Mouse (Mus musculus) heart, embryonic 13.5 days (tissue): ENCODE data around the gene Adgrg2. TPM values are rescaled to one million over a fixed set of nuclear protein-coding genes. Genes with fewer than 3 reads are reported as not detected.

Experiments
- ATAC-seq: fragments of 200-750 bp; cut with Nextera tagmentation; 2 replicates; pipeline ENCODE4 v1.8.0; 2017; ENCODE audit warnings: moderate TSS enrichment; ENCODE audit not compliant: insufficient number of reproducible peaks, low FRiP score, low TSS enrichment; ENCODE audit errors: extremely low read depth
- H3K27ac ChIP-seq: fragments of 300-500 bp; sonication (generic); replicated peaks from 2 replicates; pipeline ENCODE4 v1.5.1; 2015; ENCODE audit warnings: moderate library complexity, mild to moderate bottlenecking, inconsistent platforms
- H3K27me3 ChIP-seq: fragments of 300-500 bp; sonication (generic); replicated peaks from 2 replicates; pipeline ENCODE4 v1.6.1; 2015; ENCODE audit warnings: mild to moderate bottlenecking, inconsistent platforms
- H3K36me3 ChIP-seq: fragments of 300-500 bp; sonication (generic); 2 replicates; pipeline ENCODE4 v1.6.1; 2015; ENCODE audit warnings: mild to moderate bottlenecking, inconsistent platforms
- H3K4me1 ChIP-seq: fragments of 300-500 bp; sonication (generic); 2 replicates; pipeline ENCODE4 v1.6.1; 2015; ENCODE audit warnings: inconsistent platforms
- H3K4me2 ChIP-seq: fragments of 300-500 bp; sonication (generic); 2 replicates; pipeline ENCODE4 v1.6.1; 2015; ENCODE audit warnings: inconsistent platforms, mild to moderate bottlenecking, moderate library complexity
- H3K4me3 ChIP-seq: fragments of 300-500 bp; sonication (generic); 2 replicates; pipeline ENCODE4 v1.5.1; 2015; ENCODE audit warnings: moderate library complexity, mild to moderate bottlenecking, inconsistent platforms
- H3K9ac ChIP-seq: fragments of 300-500 bp; sonication (generic); 2 replicates; pipeline ENCODE4 v1.6.1; 2015; ENCODE audit warnings: inconsistent platforms, mild to moderate bottlenecking, moderate library complexity
- H3K9me3 ChIP-seq: fragments of 300-500 bp; sonication (generic); 2 replicates; pipeline ENCODE4 v1.6.1; 2016; ENCODE audit warnings: inconsistent platforms
- WGBS: fragments of 180-500 bp; shearing (Covaris S2); methylation state at CpG from one replicate; pipeline ENCODE4 v1.1.7; 2015; ENCODE audit warnings: mixed read lengths; 5-methylcytosine and 5-hydroxymethylcytosine counted together
- polyA plus RNA-seq: library from polyadenylated mRNA; unstranded; fragments of >200 nt; fragmentation: Nextera tagmentation; extraction: Ambion mirVana; gene quantifications from 2 replicates; pipeline ENCODE4 v1.2.1, GENCODE M21; 2015

Adgrg2 gene
- polyA plus RNA-seq = 0.50 and 0.79 TPM in 2 replicates

- Histone ChIP-seq H3K9me3 (no peaks in the 10 kb centered on the region), H3K4me1 (no peaks in the 10 kb centered on the region), H3K27ac (no peak within 1 kb of the TSS), H3K4me2 (peak within 1 kb of the TSS; percentile 75), H3K4me3 (peak within 1 kb of the TSS; percentile 55), H3K36me3 (no peaks in the 10 kb centered on the region), H3K27me3 (peaks cover 39% of the 10 kb centered on the region), H3K9ac (peak within 1 kb of the TSS; percentile 74)
- WGBS = 5% methylated on average over 40 of the region's 42 CpGs
- ATAC-seq = no peak
Measured at GRCm38 (mm10) chrX:160390464-160390956, at the start of gene Adgrg2. Gene Adgrg2 (plus strand): TSS chrX:160390690.

DNA sequence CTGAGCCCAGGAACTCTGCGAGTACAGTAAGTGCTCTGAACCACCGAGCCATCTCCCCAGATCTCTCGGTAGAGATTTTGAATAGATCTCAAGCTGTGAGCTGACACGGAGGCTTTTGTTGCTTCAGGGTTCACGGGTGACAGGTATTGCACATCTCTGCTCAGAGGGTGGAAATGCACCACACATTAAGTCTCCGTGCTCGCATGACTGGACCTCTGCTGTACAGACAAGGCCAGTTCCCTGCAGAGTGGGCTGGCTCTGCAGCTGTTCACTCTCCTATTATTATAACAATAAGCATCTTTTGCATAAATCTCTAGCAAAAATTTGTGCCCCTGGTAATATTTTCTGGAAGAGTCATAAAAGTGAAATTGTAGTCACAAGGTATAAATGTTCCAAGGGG, 39.5 kb upstream of the Adgrg2 start:
- Histone ChIP-seq H3K4me3 (no peak overlapping the region), H3K9me3 (no peaks in the 10 kb centered on the region), H3K9ac (no peak overlapping the region), H3K36me3 (no peaks in the 10 kb centered on the region), H3K4me1 (no peaks in the 10 kb centered on the region), H3K4me2 (no peak overlapping the region), H3K27me3 (no peaks in the 10 kb centered on the region; the same call in 1 of the 2 replicates), H3K27ac (no peak overlapping the region)
- no peak for ATAC-seq
- 63% methylated on average over 7 of the region's 7 CpGs for WGBS

GRCm38 (mm10) chrX:160351967-160352677, 38.4 kb upstream of the Adgrg2 start:
- ATAC-seq = no peak
- Histone ChIP-seq H3K4me1 (no peaks in the 10 kb centered on the region), H3K27ac (no peak overlapping the region), H3K9me3 (no peaks in the 10 kb centered on the region), H3K27me3 (no peaks in the 10 kb centered on the region; the same call in 1 of the 2 replicates), H3K4me2 (no peak overlapping the region), H3K36me3 (no peaks in the 10 kb centered on the region), H3K4me3 (no peak overlapping the region), H3K9ac (no peak overlapping the region)
- WGBS = 58% methylated on average over 1 of the region's 1 CpGs

GRCm38 (mm10) chrX:160384748-160385501, 5.6 kb upstream of the Adgrg2 start:
- Histone ChIP-seq H3K36me3 (no peaks in the 10 kb centered on the region), H3K27me3 (peaks cover 11% of the 10 kb centered on the region), H3K27ac (no peak overlapping the region), H3K4me3 (no peak overlapping the region), H3K9ac (no peak overlapping the region), H3K4me1 (no peaks in the 10 kb centered on the region), H3K9me3 (peaks cover 12% of the 10 kb centered on the region; the same call in 1 of the 2 replicates), H3K4me2 (no peak overlapping the region)
- 67% methylated on average over 6 of the region's 6 CpGs for WGBS
- no peak for ATAC-seq

DNA sequence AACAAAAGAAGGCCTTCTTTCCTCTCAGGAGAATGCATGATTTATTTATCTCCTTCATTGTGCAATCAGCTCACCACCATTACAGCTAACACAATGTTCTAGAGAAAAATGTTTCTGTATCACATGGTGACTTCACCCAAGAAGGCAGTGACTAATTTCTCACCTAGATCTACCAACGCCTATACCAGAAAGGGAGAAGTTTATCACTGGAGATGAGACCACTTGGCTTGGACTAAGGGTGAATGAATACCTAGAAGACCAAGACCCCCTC, 5.1 kb upstream of the Adgrg2 start:
- ATAC-seq = no peak
- H3K36me3 ChIP-seq = no peaks in the 10 kb centered on the region
- H3K9ac ChIP-seq = no peak overlapping the region
- no peak overlapping the region for H3K4me3 ChIP-seq
- no peak overlapping the region for H3K4me2 ChIP-seq
- no peak overlapping the region for H3K27ac ChIP-seq
- WGBS = 50% methylated on average over 1 of the region's 1 CpGs
- H3K27me3 ChIP-seq = peaks cover 16% of the 10 kb centered on the region
- peaks cover 12% of the 10 kb centered on the region; the same call in 1 of the 2 replicates for H3K9me3 ChIP-seq
- H3K4me1 ChIP-seq = no peaks in the 10 kb centered on the region

- H3K4me2 ChIP-seq = no peak overlapping the region
- H3K9ac ChIP-seq = no peak overlapping the region
- H3K4me1 ChIP-seq = no peaks in the 10 kb centered on the region
- no peak overlapping the region for H3K27ac ChIP-seq
- 79% methylated on average over 4 of the region's 4 CpGs for WGBS
- no peaks in the 10 kb centered on the region for H3K9me3 ChIP-seq
- no peaks in the 10 kb centered on the region for H3K36me3 ChIP-seq
- no peak for ATAC-seq
- no peaks in the 10 kb centered on the region for H3K27me3 ChIP-seq
- H3K4me3 ChIP-seq = no peak overlapping the region
Measured at GRCm38 (mm10) chrX:160412930-160413453, 22.5 kb downstream of the Adgrg2 start.

GRCm38 (mm10) chrX:160413881-160414395, 23.4 kb downstream of the Adgrg2 start:
- no peaks in the 10 kb centered on the region for H3K4me1 ChIP-seq
- no peaks in the 10 kb centered on the region for H3K36me3 ChIP-seq
- H3K4me3 ChIP-seq = no peak overlapping the region
- no peak for ATAC-seq
- no peak overlapping the region for H3K9ac ChIP-seq
- H3K27me3 ChIP-seq = no peaks in the 10 kb centered on the region
- 75% methylated on average over 7 of the region's 7 CpGs for WGBS
- H3K4me2 ChIP-seq = no peak overlapping the region
- no peaks in the 10 kb centered on the region for H3K9me3 ChIP-seq
- H3K27ac ChIP-seq = no peak overlapping the region

DNA sequence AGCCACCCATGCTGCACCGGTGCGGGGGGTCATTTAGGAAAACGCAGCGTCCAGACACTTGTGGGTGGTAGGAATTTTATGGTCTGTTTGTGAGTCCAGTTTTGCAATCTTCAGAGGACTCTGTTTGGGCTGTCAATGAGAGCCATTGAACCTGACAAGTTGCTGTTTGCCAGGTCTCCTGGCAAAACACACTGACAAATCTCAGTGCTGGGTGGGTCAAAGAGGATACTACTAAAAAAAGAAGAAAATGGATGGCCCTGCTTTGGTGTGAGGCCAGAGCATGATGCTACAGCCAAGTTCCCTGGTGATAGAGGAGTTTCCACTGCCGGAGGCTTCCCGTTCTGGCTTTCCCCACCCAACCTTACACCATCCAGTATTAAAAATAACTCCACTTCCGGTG, 27.9 kb downstream of the Adgrg2 start:
- 56% methylated on average over 7 of the region's 7 CpGs for WGBS
- no peaks in the 10 kb centered on the region for H3K9me3 ChIP-seq
- H3K27me3 ChIP-seq = no peaks in the 10 kb centered on the region
- no peak overlapping the region for H3K4me2 ChIP-seq
- ATAC-seq = no peak
- no peaks in the 10 kb centered on the region for H3K36me3 ChIP-seq
- H3K27ac ChIP-seq = no peak overlapping the region
- H3K9ac ChIP-seq = no peak overlapping the region
- no peaks in the 10 kb centered on the region for H3K4me1 ChIP-seq
- H3K4me3 ChIP-seq = no peak overlapping the region

DNA sequence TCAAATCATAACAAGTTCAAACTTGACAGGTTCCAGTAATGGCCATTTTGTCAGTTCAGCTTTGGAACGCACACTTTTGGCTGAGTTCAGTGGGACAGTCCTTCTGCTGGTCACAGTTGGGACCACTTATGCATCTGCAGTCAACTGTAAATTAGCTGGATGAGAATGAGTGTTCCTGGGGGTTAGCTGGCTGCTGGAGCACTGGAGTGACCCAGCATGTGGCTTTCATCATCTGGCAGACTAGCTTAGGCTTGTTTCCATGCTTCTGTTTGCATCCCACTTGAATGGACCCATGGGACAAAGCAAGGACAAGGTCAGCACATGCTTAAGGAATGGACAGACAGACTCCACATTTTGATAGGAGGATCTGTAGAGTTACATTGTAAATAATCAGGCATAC, 33.2 kb downstream of the Adgrg2 start:
- no peaks in the 10 kb centered on the region for H3K36me3 ChIP-seq
- no peaks in the 10 kb centered on the region for H3K4me1 ChIP-seq
- peaks cover 6% of the 10 kb centered on the region; the same call in 1 of the 2 replicates for H3K27me3 ChIP-seq
- ATAC-seq = no peak
- H3K9ac ChIP-seq = no peak overlapping the region
- no peak overlapping the region for H3K4me2 ChIP-seq
- 55% methylated on average over 1 of the region's 1 CpGs for WGBS
- no peak overlapping the region for H3K4me3 ChIP-seq
- no peak overlapping the region for H3K27ac ChIP-seq
- no peaks in the 10 kb centered on the region for H3K9me3 ChIP-seq

- H3K9me3 ChIP-seq = no peaks in the 10 kb centered on the region
- ATAC-seq = no peak
- no peak overlapping the region for H3K27ac ChIP-seq
- no peaks in the 10 kb centered on the region for H3K4me1 ChIP-seq
- WGBS = 82% methylated on average over 1 of the region's 1 CpGs
- no peak overlapping the region for H3K9ac ChIP-seq
- no peak overlapping the region for H3K4me3 ChIP-seq
- no peak overlapping the region for H3K4me2 ChIP-seq
- no peaks in the 10 kb centered on the region for H3K36me3 ChIP-seq
- H3K27me3 ChIP-seq = peaks cover 6% of the 10 kb centered on the region; the same call in 1 of the 2 replicates
Measured at GRCm38 (mm10) chrX:160426486-160426885, 36.0 kb downstream of the Adgrg2 start.

DNA sequence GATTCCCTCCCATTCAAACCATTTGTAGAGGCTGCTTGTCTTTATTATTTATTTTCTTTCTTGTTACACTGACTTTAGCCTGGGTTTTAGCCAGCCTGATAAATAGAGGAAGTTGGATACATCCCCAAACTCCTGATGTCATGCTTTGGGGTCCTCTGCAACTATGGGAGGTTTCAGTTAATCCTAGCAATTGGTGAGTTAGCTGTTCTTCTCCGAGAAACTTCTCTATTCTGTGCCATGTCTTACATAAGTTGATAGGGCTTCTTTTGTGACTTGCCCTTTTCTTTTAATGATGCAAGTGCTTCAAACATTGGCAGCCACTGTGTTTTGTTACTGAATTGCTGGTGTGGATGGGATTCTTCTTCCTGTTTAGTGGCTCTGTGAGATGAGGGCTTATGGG, 36.4 kb downstream of the Adgrg2 start:
- H3K4me1 ChIP-seq = no peaks in the 10 kb centered on the region
- no peak overlapping the region for H3K9ac ChIP-seq
- no peak overlapping the region for H3K27ac ChIP-seq
- peaks cover 6% of the 10 kb centered on the region; the same call in 1 of the 2 replicates for H3K27me3 ChIP-seq
- H3K36me3 ChIP-seq = no peaks in the 10 kb centered on the region
- no peaks in the 10 kb centered on the region for H3K9me3 ChIP-seq
- no peak overlapping the region for H3K4me2 ChIP-seq
- ATAC-seq = no peak
- no peak overlapping the region for H3K4me3 ChIP-seq
- 68% methylated on average over 1 of the region's 1 CpGs for WGBS
